Mouse (Mus musculus) heart, postnatal 14 days (tissue): ENCODE data around the gene Olfr1006. TPM values are rescaled to one million over a fixed set of nuclear protein-coding genes. Genes with fewer than 3 reads are reported as not detected.
A peak's percentile ranks its signal among the peaks of the same experiment; 100 is the strongest.
"Not testable (repeated sequence)": the region's sequence is repeated elsewhere in the genome, so short reads cannot be mapped to it uniquely, and the experiment has no call there.

Experiments used
- DNase-seq, 2 experiments: peaks; one replicate each; pipeline ENCODE4 v3.0.0; 2021 to 2022
- intact Hi-C: fragments of 180-260 bp; cut with DNase I; formaldehyde crosslinking; loops from one replicate; pipeline ENCODE4 v1.15.1; 2025
- long read RNA-seq, 2 experiments: library from polyadenylated mRNA; stranded (forward); transcript quantifications; one replicate each; pipeline ENCODE4 v2.0.0; 2021
- total RNA-seq, 2 experiments: library from RNA; stranded (reverse); gene quantifications; 2 replicates each; pipeline ENCODE4 v1.2.3; 2021

Olfr1006 gene
- total RNA-seq: not detected
- long read RNA-seq, experiment 1: 0 reads
- long read RNA-seq, experiment 2: 0 reads

DNA sequence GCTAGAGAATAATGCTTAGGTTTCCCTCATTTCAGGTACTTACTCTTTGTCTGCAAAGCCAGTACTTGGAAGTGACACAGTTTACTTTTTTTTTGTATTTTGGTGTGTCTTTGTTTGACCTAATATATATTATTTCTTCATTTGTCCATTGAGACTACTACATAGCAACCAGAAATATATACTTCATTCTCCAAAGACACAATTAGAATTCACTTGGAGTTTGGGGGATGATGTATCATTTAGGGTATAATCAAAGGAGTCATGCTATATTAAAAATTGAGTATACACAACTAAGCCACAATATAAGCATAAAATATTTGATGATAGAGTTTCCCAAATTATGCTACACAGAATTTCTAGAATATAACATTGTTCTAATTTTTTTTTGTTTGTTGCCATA is at the start of gene Olfr1006:
Gene Olfr1006 (minus strand): TSS at position 101 of the 400 bp plus-strand sequence.
- no peak for DNase-seq
- intact Hi-C loops: no loop called here

DNA sequence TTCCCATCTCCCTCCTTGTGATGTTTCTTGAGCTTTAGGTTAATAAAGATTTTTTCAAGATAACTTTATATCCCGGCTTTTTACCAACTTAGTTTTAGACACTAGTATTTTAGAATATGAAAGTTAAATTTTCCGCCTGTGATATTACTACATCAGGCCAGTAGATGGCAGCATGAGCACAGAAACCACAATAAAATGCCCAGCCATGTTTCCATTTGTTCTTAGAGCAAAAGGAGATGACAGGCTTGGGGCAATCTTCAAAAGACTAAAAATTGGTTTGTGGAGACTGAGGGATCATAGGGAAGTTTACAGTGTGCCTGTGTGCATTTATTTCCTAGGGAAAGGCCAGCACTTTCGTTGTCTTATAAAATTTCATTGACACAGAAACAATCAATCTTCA is 47.2 kb upstream of the Olfr1006 start:
- intact Hi-C loops: loop anchor here (2.0 kb wide), 1 partner anchor 739 kb away; no protein-coding TSS in a partner anchor
- peak in 1 of 2 experiments; percentile 23 for DNase-seq

DNA sequence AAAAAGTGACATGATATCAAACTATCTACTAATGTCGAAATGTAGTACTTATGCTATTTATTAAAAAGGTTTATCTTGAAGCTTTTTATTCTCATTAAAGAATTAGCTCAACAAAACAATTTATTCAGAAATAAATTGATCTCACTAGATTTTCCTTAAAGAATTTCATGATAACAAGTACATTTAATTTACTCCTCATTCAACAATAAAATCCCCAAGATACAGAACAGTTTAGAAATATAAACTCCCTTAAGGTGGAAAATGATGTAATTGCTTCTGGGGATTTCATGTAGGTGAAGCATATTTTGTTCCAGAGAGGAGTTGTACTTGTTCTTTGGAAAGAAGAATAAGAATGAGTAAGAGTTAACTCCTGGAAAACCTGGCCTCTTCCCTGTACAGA is 36.6 kb upstream of the Olfr1006 start, which contains the start of gene Olfr1009:
Gene Olfr1009 (plus strand): TSS at position 301 of the 400 bp plus-strand sequence.
- intact Hi-C loops: no loop called here
- DNase-seq: no peak

DNA sequence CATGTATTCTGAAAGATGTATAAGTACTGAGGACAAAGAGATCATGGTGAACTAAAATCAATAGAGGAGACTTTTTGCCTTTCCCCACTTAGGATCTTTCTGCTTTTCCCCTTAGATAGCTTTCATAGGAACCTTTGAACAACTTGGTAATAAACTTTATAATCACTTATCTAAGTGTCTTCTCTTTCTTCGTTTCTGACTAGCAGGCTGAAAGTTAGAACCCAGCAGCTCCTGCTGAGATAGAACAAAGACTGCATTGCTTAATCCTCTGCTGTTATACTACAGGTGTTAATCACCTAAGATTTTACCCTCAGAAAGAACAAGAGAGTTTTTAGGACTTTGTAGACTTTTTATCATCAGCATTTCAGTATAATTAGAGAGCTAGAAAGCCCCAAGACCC is 32.6 kb upstream of the Olfr1006 start:
- DNase-seq: no peak
- intact Hi-C loops: no loop called here

DNA sequence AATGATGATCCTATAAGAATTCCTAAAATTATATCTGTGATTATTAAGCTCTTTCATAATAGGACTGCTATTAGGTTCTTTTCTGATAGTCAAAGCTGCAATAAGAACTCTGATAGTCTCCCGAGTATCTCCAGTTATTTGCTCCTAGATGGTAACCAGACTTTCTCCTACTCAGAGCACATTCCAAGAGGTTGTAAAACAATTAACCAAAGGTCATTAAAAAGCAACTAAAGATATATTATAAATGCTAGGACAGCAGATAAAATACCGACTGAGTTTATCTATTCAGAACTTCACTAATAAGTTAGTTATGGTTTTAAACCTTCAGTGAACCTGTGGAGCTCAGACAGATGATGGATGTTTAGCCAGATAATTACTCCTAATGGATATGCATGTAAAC is 32.1 kb upstream of the Olfr1006 start:
- DNase-seq, intact Hi-C loops: not testable (repeated sequence)

DNA sequence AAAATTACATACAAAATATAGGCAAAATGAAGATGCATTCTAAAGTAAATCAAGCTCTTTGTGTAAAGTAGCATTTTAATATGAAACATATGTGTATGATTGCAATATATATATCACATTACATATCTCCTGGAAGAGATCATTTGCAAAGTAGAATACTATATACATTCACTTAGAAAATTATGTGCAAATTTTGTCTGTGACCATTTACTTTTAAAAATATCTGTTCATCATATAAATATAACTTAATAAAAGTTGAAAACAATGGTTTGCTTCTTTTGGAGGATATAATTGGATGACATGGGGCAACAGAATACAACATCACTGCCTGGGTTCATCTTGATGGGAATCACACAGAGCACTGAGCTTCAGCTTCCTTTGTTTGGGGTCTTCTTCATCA is 10.6 kb upstream of the Olfr1006 start, which contains the start of gene Olfr1008:
Gene Olfr1008 (plus strand): TSS at position 301 of the 400 bp plus-strand sequence.
- no peak for DNase-seq
- intact Hi-C loops: no loop called here

DNA sequence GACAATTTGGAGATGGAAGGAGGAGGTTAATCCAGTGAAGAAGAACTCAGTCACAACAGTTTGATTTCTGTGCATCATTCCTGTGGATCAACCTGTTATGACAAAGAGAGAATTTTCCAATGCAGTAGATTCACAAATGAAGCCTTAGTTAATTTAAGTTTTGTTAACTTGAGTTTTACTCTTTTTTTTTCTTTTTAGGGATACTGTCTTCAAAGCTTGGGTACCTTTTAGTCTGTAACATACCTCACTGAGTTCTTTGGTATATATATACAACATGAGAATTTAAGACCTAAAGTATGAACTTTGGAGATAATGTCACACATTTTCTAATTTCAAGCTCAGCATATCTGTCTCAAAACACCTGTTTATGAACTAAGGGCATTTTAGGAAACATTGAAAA is 14.2 kb downstream of the Olfr1006 start, which contains the start of gene Olfr154:
Gene Olfr154 (minus strand): TSS at position 101 of the 400 bp plus-strand sequence.
- intact Hi-C loops, DNase-seq: not testable (repeated sequence)

DNA sequence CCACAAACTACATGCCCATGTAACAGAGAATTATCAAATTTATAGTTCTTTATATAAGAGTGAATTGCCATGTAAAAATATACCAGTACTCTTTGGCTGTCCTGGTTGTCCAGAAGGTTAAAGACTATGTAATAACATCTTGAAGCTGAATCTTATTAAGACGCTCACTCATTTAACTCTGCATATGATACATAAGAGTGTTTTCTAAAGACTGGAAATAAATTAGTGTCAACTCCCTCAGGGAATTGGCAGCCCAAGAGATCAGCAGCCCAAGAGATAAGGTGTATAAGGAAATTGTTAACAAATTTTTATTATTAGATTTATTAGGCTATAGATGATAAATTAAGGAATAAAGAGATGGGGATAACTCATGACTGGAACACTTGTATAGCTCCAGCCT is 28.0 kb downstream of the Olfr1006 start, which contains the start of gene Olfr1002:
Gene Olfr1002 (minus strand): TSS at position 101 of the 400 bp plus-strand sequence.
- no peak for DNase-seq
- intact Hi-C loops: no loop called here

Other genes with a start within 250 kb of the Olfr1006 start
- not detected for gene Olfr994, start 242.3 kb downstream of the Olfr1006 start, total RNA-seq
- gene Olfr995, start 235.1 kb downstream of the Olfr1006 start, total RNA-seq: not detected
- not detected for gene 4833423E24Rik, start 159.7 kb downstream of the Olfr1006 start, total RNA-seq
- gene Olfr996, start 99.6 kb downstream of the Olfr1006 start, total RNA-seq: not detected
- not detected for gene Olfr998, start 89.8 kb downstream of the Olfr1006 start, total RNA-seq
- not detected for gene Olfr1000, start 66.9 kb downstream of the Olfr1006 start, total RNA-seq
- gene Olfr1002, start 28.1 kb downstream of the Olfr1006 start, total RNA-seq: not detected
- gene Olfr154, start 14.3 kb downstream of the Olfr1006 start, total RNA-seq: not detected
- gene Olfr1008, start 10.7 kb upstream of the Olfr1006 start, total RNA-seq: not detected
- not detected for gene Olfr1009, start 36.7 kb upstream of the Olfr1006 start, total RNA-seq
- gene Olfr1012, start 84.0 kb upstream of the Olfr1006 start, total RNA-seq: not detected
- not detected for gene Olfr1013, start 88.3 kb upstream of the Olfr1006 start, total RNA-seq
- not detected for gene Olfr1014, start 93.9 kb upstream of the Olfr1006 start, total RNA-seq
- not detected for gene Olfr1015, start 103.2 kb upstream of the Olfr1006 start, total RNA-seq
- not detected for gene Olfr1016, start 123.8 kb upstream of the Olfr1006 start, total RNA-seq
- gene Olfr1018, start 139.7 kb upstream of the Olfr1006 start, total RNA-seq: not detected
- not detected for gene Olfr1019, start 166.7 kb upstream of the Olfr1006 start, total RNA-seq
- gene Olfr1020, start 168.3 kb upstream of the Olfr1006 start, total RNA-seq: not detected
- gene Olfr1022, start 189.8 kb upstream of the Olfr1006 start, total RNA-seq: not detected
- gene Olfr1023, start 206.9 kb upstream of the Olfr1006 start, total RNA-seq: not detected
- gene Olfr1024, start 226.3 kb upstream of the Olfr1006 start, total RNA-seq: not detected
- not detected for gene Olfr1025-ps1, start 236.4 kb upstream of the Olfr1006 start, total RNA-seq
- gene Olfr1026, start 242.8 kb upstream of the Olfr1006 start, total RNA-seq: not detected